Mouse (Mus musculus) c-Kit-negative CD71-positive TER-119-positive erythroid progenitor cells, embryonic 14.5 days (primary cell): ENCODE data around the gene Aif1.

Experiments
- DNase-seq: peaks from one replicate; pipeline ENCODE4 v3.0.0-alpha.2; 2013; ENCODE audit warnings: low read depth, low spot score

Gene Aif1

DNA sequence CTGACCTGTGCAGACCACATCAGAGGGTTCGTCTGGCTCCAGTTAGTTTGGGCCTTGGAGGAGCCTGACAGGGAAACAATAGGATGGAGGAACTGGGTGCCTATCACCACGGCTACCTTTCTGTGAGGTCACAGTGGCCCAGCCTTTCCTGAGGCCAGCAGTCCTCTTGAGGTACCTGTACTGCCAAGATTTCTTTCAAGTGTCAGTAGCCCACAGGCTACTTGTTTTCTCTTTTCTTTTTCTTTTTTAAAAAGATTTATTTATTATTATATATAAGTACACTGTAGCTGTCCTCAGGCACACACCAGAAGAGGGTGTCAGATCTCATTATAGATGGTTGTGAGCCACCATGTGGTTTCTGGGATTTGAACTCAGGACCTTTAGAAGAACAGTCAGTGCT, at the start of gene Aif1:
Gene Aif1 (minus strand): TSS at position 101 of the 400 bp plus-strand sequence.
- DNase-seq, result no peak

DNA sequence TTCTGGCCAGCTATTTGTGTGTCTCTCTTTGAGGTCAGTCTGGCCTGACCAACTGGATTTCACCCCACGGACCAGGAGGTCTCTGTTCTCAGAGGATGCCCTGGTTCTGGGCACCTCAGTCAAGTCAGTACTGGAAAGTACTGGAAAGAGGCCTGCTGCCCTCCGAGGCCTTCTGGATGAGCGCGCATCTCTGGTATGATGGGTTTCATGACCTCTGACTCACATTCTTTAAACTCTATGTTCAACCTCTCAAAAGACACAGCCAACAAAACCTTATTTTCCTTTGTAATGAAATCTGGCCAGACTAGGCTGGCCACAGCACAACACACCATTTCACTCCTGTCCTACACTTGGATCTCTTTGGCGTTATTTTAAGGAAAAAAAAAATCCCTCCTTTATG, 49.6 kb upstream of the Aif1 start:
- no peak for DNase-seq

DNA sequence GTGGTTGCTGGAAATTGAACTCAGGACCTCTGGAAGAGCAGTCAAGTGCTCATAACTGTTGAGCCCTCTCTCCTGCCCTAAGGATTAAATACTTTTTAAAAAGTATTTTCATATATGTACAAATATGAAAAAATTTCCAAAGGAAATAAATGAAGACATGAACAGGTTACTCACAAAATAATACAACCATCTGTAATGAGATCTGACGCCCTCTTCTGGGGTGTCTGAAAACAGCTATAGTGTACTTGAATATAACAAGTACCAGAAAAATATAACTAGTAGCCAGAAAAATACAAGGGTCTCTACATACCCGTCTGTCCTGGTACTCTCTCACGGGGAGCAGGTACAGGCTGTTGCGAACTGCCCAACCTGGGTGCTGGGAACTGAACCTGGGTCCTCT, 48.8 kb upstream of the Aif1 start:
- no peak for DNase-seq

DNA sequence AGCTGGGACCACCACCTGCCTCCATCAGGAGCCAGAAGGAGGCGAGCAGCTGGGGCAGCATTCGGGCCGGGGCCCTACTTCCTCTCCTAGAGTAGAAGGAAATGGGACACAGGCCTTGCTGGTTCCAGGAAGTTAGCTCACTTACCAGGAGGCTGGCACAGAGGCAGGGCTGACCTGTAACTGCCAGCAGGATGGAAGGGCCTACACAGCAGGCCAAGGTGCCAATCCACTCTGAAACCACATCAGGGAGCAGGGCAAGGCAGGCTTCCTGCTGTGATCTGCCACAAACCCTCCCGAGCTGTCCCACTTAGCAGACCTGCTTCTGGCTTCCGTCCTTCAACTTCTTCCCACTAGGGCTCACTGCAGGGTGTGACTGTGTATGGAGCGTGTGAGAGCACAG, 46.4 kb upstream of the Aif1 start:
- DNase-seq, result no peak

DNA sequence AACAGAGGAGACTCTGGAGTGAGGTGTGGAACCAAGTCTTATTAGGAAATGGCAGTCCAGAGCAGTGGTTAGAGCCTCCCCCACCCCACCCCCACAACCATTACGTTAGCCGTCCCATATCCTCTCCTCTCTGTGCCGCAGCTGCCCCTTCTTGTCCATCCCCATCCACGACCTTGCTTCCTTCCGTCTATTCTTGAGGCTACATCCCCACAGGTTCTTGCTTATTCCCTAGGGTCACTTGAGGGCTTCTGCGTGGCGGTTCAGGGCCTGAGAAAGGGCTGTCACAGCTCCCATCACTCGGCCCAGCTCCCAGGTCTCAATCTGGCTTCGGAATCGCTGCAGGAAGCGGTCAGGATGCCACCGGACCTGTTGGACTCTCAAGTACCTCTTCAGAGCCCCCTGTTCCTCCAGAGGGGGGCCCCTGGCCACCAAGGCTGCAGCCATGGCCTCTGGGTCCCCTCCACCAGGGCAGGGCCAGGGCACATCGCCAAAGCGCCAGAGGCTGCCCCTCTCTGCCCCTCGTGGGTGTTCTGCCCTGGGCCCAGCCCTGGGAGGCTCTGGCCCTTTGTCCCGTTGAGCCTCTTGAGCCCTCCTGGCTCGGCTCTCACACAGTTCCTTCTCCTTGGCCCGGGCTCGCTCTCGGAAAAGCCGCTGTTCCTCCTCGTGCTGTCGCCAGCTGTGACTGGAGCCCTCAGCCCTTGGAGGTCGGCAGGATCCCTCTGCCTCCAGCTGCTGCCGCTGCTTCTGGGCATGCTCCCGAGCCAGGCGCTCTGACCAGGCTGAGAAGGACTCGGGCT, 44.5 kb upstream of the Aif1 start, which contains the start of gene Gm16181:
Gene Gm16181 (plus strand): TSS at position 679 of the 797 bp plus-strand sequence.
- DNase-seq, result no peak

DNA sequence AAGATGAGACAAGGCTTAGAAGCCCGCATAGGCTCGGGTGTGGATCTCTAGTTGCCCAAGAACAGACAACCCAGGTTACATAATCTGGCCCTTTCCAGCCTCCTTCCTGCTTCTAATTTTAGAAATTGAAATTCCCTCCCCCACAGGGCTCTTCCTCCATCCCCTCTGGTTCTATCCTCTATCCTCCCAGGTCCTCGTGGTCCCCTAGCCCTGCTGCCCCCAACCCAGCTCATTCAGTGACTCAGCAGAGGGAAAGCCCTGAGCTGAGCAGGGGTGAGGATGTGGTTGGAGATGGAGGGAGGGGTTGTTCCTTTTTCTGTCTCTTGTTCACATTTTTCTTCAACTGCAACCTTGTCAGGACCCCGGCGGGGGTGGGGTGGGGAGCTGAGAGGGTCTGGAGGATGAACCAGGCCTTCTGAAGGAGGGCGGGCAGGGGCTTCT, 43.8 kb upstream of the Aif1 start:
- DNase-seq, result no peak

DNA sequence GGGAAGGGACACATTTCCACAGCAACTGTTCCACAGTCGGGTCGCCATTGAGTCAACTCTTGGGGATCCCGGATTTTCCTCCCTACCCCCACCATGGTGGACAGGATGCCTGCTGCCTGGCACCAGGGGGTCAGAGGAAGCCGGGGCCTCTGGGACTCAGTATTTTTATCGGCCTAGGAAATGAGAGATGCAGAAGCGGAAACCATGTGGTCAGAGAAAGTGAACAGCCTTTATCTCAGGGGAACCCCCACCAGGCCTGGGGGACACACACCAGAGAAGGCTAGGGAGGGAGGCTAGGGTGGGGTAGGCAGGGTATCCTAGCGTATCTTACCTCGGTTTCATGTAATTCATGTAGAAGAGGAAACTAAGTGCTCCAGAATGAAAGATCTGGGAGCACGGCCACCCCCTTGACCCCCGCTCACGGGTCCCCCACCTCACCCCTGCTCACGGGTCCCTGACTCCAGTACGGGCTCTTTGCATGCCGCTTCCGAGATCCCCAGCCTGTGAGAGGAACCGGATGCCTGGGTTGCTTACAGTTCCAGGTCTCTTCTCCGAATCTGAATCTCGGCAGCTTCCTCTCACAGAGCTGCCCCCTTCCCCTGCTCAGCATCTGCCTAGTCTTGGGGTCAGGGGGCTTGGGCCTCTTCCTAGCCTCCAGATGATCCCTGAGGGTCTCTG, 42.8 kb upstream of the Aif1 start:
- no peak for DNase-seq

DNA sequence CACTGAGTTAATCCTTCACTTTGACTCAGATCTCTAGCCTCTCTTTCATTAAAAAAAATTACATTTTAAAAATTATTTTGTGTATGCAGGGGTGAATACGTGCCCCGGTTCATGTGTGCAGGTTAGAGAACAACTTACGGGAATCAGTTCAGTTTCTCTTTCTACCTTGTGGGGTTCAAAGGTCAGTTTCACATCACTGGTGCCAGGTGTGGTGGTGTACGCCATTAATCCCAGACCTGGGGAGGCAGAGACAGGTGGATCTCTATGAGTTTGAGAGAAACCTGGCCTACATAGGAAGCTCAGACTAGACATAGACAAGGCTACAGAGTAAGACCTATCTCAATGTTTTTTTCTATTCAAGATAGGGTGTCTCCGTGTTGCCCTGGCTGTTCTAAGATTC, 37.2 kb upstream of the Aif1 start:
- DNase-seq, result no peak

DNA sequence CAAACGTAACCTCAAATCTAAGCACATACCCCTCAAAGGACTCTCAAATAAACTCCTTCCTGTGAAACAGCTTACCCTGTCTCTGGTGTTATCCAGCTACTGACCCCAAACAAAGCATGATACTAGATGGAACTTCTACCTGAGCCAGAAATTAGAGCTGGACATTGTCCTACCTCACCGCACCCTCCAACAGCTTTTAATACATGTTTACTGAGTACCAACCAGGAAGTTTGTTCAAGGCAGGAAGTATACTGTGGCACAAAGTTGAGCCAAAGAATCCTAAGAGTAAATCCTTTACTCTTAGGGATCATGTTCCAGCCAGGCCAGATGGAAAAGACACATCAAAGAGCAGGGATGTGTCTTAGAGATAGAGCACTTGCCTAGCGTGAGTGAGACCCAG, 34.7 kb upstream of the Aif1 start:
- DNase-seq, result no peak

DNA sequence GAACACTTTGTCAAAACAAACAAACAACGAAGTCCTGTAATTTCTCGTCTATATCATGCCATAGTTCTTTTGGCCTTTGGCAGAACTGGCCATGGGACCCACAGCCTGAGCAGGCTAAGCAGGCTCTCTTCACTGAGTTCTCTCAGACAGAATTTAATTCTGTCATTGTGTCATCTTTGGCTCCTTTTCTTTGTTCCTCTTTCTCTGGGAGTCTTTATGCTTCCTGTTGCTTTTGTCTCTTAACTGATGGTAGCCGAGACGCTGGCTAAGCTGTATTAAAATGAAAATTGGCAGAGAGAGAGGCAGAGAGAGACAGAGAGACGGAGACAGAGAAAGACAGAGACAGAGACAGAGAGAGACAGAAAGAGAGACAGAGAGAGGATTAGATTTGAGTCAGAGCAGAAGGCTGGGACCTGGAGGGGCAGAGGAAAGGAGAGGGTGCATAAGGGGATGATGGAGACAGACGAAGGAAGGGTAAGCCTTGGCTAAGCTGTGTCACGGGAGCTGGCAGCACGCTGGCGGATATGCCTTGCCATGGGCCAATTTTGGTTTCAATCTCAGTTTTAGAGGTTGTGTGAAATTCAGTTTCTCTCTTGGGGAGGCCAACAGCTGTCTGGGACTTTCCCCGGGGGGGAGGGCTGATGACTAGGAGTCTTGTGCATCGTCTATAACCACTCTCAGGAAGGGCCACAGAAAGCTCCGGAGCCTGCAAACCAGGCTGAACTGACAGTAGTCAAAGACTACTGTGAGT, 34.1 kb upstream of the Aif1 start:
- no peak for DNase-seq

DNA sequence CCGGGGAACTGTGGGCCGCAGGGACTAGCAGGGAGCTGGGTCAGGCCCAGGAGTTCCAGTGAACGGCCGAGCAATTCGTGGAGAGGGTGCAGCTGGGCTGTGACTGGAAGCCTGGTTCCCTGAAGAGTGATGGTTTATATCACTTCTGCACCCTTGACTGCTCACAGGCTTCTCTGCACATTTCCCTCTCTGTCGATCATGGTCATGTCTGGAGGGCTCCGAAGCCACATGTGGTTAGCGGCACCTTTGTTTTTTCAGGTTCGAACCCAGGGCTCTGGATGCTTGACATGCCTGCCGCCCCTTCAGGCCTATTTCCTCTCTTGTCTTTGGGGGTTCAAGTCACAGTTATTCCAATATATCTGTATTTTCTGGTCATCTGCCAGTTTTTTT, 29.5 kb upstream of the Aif1 start:
- no peak for DNase-seq

DNA sequence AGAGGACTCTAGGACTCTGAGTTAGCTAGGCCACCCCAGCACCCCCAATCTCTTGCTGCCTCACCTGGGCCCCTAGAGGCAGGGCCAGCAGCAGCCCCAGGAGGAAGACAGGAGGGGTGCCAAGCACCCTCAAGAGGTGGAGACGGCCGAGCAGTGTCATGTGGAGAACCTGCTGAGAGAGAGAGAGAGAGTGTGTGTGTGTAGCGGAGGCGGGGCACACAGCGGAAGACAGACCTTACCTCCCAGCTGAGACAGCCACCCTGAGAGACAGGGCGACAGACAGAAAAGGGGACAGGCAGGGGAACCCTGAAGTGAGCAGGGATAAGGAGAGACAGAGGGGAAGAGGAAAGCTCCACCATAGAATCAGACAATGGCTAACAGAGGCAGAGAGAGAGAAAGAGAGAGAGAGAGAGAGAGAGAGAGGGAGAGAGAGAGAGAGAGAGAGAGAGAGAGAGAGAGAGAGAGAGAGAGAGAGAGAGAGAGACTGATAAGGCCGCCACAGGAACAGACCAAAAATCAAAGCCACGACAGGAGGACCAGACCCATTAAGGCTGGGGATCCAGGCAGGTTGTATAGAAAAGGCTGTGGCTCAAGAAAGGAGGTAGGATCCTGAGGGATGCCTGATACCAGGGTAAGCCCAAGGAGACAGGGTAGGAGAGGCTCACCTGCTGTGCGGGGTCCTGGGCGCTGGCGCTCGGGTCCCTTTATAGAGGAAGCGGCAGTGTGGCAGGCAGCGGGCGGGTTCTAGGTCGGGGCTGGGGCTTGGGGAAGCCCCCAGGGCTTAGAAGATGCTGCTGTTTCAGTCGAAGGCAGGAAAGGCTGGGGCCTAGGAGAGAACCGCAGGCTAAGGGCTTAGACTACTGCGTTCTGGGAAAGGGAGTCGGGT, 28.9 kb upstream of the Aif1 start, which contains the start of gene Lta:
Gene Lta (minus strand): TSS at position 858 of the 886 bp plus-strand sequence.
- DNase-seq, result no peak

DNA sequence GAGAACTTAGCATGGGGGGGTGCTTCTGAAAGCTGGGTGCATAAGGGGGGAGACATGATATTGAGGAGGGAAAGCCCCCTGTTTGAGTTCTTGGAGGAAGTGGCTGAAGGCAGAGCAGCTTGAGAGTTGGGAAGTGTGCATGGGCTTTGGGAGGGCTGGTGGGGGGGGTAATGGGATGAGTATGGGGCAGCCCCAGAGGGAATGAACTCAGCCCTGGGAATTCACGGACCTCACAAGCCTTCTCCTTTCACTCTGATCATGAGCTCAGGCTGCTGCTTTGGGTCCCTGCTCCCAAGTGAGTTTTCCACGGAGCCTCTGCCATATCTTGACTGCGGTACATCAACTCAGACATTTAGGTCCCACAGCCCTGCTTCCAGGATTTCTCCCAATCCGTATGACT, 26.6 kb upstream of the Aif1 start:
- DNase-seq, result no peak

DNA sequence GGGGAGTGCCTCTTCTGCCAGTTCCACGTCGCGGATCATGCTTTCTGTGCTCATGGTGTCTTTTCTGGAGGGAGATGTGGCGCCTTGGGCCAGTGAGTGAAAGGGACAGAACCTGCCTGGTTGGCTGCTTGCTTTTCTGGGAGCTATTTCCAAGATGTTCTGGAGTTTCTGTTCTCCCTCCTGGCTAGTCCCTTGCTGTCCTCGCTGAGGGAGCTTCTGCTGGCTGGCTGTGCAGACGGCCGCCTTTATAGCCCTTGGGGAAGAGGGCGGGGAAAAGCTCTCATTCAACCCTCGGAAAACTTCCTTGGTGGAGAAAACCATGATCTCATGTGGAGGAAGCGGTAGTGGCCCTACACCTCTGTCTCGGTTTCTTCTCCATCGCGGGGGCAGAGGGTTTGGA, 25.9 kb upstream of the Aif1 start, which contains the start of gene Tnf:
Gene Tnf (minus strand): TSS at position 221 of the 400 bp plus-strand sequence.
- DNase-seq, result no peak

DNA sequence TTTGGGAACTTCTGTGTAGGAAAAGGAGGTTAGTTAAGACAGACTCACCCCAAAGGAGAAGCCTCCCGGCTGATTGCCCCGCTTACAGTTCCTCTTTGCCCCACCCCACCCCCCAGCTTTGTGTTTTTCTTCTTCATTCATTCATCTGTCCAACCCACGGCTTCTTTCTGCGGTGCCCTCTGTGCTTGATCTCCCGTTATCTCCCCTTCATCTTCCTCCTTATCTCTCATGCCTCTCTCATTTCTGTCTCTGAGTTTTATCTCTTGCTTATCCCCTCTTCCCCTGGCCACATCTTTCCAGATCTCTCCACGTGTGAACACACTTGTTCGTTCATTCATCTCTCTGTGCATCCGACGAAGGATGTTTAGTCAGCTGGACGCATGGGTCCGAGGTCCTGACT, 25.3 kb upstream of the Aif1 start:
- DNase-seq, result no peak

DNA sequence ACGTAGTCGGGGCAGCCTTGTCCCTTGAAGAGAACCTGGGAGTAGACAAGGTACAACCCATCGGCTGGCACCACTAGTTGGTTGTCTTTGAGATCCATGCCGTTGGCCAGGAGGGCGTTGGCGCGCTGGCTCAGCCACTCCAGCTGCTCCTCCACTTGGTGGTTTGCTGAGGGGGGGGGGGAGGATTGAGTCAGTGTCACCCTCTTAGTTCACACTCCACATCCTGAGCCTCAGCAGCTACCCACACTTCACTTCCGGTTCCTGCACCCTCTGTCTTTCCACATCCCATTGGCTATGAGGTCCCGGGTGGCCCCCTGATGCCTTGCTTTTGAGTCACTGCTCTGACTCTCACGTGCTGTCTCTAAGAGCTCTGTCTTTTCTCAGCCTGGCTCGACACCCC, 24.5 kb upstream of the Aif1 start:
- no peak for DNase-seq

DNA sequence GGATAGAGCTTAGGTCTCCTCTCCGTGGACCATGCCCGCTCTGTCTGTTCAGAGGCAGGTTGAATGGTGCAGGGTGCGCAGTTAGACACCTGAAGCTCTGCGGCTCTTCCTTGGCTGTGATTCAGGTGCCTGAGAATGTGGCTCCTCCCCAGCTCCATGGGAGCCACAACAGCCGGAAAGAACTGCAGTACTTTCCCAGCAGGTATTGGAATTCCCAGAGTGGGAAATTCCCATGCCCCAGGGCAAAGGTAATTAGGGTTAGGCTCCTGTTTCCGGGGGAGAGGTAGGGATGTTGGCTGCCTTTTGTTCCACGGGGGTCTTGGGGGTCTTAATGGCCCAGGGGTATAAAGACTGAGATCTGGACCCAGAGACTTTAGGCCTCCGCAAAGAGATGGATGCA, 23.1 kb upstream of the Aif1 start:
- no peak for DNase-seq

DNA sequence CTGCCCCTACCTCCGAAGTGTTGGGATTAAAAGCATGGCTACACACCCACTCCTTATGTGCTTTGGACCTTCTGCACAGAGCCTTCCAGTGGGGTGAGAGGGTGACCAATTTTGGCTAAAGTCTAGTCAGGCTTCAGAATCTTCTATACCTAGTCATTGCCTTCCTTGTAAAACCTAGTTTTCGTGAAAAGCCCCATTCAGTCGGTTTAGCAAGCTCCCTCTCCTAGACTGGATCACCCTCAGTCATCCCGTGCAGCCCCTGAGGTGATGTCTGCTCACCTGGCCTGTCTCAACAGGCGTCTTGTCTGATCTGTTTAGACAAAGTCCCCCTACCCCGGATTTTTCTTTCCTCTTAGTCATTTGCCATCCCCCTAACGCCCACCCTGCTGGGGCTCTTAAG, 22.2 kb upstream of the Aif1 start:
- no peak for DNase-seq

DNA sequence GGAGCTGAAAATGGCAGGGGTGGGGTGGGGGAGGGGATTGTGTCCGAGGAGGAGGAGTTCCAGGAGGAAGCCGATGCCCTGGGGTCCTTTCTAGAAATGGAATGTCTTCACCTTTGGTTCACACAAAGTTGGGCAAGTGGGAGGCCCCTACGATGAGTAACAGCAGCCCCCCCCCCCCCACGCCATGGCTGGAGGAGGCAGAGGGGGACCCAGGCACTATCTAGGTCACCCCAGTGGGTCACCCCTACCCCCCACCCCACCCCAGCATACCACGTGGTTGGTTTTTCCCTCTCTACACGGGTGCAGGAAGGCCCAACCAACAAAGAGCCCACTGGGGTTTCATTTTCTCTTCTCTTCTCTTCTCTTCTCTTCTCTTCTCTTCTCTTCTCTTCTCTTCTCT, 21.3 kb upstream of the Aif1 start:
- DNase-seq, result no peak

DNA sequence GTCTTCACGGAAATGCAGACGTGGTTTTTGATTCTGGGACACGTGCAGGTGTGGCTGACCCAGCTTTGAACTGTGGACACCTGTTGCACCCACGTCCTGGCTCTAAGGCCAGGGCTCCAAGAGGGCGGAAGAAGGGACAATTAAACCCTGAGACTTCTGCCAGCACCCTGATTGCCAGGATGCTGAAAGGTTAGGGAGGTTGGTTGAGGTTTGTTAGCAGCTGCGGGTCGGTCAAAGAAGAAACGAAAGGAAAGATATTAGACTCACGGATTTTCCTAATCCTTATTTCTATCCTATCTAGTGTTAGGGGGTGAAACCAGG, 20.4 kb upstream of the Aif1 start:
- no peak for DNase-seq

DNA sequence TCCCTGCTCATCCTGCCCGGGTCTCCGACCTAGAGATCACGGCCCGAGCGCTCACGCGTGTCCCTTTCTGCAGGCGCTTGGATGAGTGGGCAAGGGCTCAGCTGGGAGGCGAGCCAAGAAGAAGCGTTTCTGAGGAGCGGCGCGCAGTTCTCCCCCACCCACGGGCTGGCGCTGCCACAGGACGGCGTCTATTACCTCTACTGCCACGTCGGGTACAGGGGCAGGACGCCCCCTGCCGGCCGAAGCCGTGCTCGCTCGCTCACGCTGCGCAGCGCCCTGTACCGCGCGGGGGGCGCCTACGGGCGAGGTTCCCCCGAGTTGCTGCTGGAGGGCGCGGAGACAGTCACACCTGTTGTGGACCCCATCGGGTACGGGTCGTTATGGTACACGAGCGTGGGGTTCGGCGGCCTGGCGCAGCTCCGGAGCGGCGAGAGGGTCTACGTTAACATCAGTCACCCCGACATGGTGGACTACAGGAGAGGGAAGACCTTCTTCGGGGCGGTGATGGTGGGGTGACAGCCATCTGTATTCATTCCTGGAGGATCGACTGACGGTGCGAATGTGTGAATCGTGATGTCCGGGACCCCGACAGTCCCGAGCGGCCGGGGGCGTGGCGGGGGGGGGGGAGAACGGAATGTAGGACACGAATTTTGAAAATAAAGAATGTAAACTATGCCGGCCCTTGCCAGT, 19.9 kb upstream of the Aif1 start:
- peak; percentile 19 for DNase-seq
